Mouse (Mus musculus) CD4-positive naive resting alpha-beta T cell, adult 76 days (primary cell): ENCODE measurements around the gene Tchhl1. TPM values are rescaled to one million over a fixed set of nuclear protein-coding genes. Genes with fewer than 3 reads are reported as not detected.

Experiments
- total RNA-seq: library from RNA; stranded (reverse); gene quantifications from one replicate; pipeline ENCODE4 v1.2.4, GENCODE M21; 2023

Gene Tchhl1
- not detected for total RNA-seq

DNA sequence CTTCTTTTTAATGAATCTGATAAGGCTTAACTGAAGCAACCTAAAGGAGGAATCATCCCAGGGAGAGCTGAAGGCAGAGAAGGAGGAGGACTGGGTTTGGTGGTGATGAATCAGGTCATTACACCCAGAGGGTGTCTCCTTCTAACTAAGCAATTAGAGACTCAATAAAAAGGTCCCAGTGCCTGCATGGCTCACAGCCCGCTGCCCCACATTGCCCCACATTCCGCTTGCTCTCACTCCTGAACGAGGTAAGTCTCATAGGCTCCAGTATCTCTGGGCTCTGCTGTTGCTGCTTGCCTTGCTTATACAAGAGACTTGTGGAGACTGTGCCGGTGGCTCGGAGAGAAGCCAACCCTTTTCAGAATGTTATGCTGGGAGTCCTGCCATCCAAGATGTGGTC lies at the start of gene Tchhl1:
TSS of gene Tchhl1 (plus strand) at position 194 of the 400 bp plus-strand sequence.

DNA sequence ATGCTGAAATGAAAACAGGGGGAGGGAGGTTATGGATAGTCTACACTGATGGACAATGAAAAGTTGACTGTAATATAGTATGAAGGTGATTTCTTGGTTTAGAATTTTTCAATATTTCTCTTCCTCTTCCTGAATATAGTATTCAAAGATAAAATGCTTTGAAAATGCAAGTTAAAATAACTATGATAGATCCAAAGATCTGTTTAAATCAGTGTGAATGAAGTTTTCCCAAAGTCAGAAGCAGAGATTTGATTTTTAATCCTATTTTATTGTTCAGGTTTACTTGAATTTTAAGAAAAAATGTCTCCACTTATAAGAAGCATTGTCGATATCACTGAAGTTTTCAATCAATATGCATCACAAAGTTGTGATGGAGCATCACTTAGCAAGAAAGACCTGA lies 26.5 kb upstream of the Tchhl1 start, which contains the start of gene Tchh:
TSS of gene Tchh (plus strand) at position 301 of the 400 bp plus-strand sequence.

DNA sequence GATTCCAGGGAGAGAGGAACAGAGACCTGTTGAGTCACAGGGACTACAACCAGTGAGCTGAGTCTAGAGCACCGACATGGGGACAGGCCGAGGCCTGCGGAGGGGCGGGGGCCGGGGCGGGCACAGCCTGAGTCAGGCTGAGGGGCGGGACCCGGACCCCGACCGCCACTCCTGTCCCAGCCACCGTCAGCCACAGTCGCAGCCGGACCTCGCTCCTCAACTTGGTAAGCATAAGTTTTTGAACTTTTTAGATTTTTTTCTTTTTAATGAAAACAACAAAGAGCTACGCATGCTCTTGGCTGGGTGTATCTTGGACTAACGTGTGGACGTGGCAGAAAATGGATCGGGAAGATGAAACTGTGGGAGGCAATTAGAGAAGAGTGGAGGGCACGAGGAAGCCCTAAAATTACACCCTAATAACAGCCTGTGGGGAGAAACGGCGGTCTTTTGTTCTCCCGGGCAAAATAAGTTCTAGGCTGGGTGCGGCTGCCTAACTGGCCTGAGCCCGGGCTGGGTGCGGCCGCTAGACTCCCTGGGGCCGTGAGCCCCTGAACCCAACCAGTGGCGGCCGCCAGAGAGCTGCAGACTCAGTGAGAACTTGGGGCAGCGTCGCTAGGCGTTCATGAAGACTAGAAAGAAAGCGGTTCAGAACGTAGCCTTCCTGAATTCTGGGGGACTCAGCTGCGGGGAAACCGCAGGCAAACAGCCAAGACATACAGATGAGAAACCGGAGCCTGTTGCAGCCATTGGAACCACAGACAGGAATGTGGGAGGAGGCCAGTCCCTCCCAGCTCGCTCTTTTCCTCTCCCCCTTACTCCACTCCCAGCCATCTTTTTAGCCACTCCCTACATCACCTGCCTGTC lies 52.0 kb downstream of the Tchhl1 start, which contains the start of gene S100a11:
TSS of gene S100a11 (plus strand) at position 159 of the 864 bp plus-strand sequence.

Other genes starting within 250 kb of the Tchhl1 start
- not detected for gene Flg, start 195.2 kb upstream of the Tchhl1 start, total RNA-seq
- not detected for gene Hrnr, start 149.0 kb upstream of the Tchhl1 start, total RNA-seq
- not detected for gene Rptn, start 75.1 kb upstream of the Tchhl1 start, total RNA-seq
- not detected for gene Tchh, start 26.4 kb upstream of the Tchhl1 start, total RNA-seq
- 101 TPM for gene S100a11, start 51.7 kb downstream of the Tchhl1 start, total RNA-seq
- 164 TPM for gene S100a10, start 86.3 kb downstream of the Tchhl1 start, total RNA-seq
- not detected for gene Tdpoz2, start 183.9 kb downstream of the Tchhl1 start, total RNA-seq
- gene Tdpoz1, start 207.6 kb downstream of the Tchhl1 start, total RNA-seq, result not detected
- not detected for gene Gm37596, start 224.3 kb downstream of the Tchhl1 start, total RNA-seq